Comparison of ENCODE assay signal across 17 mouse cellular contexts in genomic region chr9:34908040-34908439, GRCm38 (mm10).
"Had no signal": no experiment of that assay in that cellular context is flagged by ENCODE, and none has a peak within 500 bp of the region (broad histone marks: within the 10 kb centered on the region; RNA-seq: fewer than 3 reads in every experiment).

No protein-coding gene starts in this region.

- H3K27ac ChIP-seq: liver, embryonic 14.5 days; midbrain, embryonic 10.5 days; midbrain, embryonic 12.5 days had no signal

- H3K4me1 ChIP-seq: midbrain, embryonic 10.5 days; midbrain, embryonic 12.5 days had no signal

- H3K4me3 ChIP-seq: midbrain, embryonic 10.5 days; midbrain, embryonic 12.5 days; myocyte had no signal

- DNase-seq: lung, adult 18-20 months; lung, embryonic 14.5 days; lung, postnatal 10 days; lung, postnatal 4 days; midbrain, embryonic 14.5 days; retina, postnatal 1 day; right cerebral cortex, adult 18-20 months; right cerebral cortex, postnatal 25 days; right cerebral cortex, postnatal 4 days; spleen, adult 18-20 months; thymus, adult 18-20 months; thymus, postnatal 14 days; thymus, postnatal 36 days had no signal
